Mouse (Mus musculus) lung, adult 2 months (tissue): ENCODE measurements around the gene Fkbp1b.

Experiments used
- CTCF ChIP-seq: fragments of 200-500 bp; IDR thresholded peaks from 2 replicates; pipeline ENCODE4 v1.5.1; 2011; ENCODE audit warnings: mild to moderate bottlenecking, low read length, control low read depth; ENCODE audit not compliant: insufficient read depth
- POLR2A ChIP-seq: fragments of 200-500 bp; IDR thresholded peaks from 2 replicates; pipeline ENCODE4 v1.6.1; 2011; ENCODE audit warnings: low read depth, mild to moderate bottlenecking, control low read depth, low read length, borderline replicate concordance; ENCODE audit errors: extremely low read depth

DNA sequence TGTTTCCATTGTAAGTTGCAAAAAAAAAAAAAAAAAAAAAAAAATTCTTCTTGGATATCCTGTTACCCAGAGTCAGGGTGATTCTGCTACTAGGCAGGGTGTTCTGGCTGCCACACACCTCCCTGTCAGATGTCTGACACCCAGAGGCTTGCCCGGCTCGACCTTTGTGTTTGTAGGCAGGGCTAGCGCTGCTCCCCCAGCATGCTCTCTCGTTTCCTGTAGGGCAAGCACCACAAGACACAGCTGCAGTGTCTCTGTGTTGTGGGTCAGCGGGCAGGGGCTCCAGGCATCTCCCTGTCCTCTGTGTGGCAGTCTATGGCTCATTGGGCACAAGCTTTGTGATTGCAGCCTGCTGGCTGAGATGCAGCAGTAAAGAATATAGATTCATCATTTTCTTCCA, 57.8 kb downstream of the Fkbp1b start:
- TF ChIP-seq CTCF = no peak
- TF ChIP-seq POLR2A = no peak
